Mouse (Mus musculus) T-helper 1 cell (primary cell): Measurements from ENCODE around the gene Pard3b.

Source experiments
- in situ Hi-C: fragments of 300-600 bp; cut with MboI, MseI; formaldehyde crosslinking; loops from one replicate; pipeline ENCODE4 v1.15.1; 2025; ENCODE audit warnings: high pct_unique_total_duplicates

Pard3b gene

GRCm38 (mm10) chr1:61747481-61747880 lies 108.9 kb downstream of the Pard3b start:
- in situ Hi-C loops, result no loop called here

GRCm38 (mm10) chr1:61751008-61751407 lies 112.4 kb downstream of the Pard3b start:
- in situ Hi-C loops, result loop anchor here (5.0 kb wide), 1 partner anchor 94 kb away; no protein-coding TSS in a partner anchor

- in situ Hi-C loops, result no loop called here
These were observed 118.1 kb downstream of the Pard3b start for GRCm38 (mm10) chr1:61756771-61757170.

GRCm38 (mm10) chr1:61771213-61771612 lies 132.6 kb downstream of the Pard3b start:
- in situ Hi-C loops, result loop anchor here (5.0 to 10.0 kb wide), 2 partner anchors 394 to 1016 kb away; no protein-coding TSS in a partner anchor

- in situ Hi-C loops, result loop anchor here (10.0 kb wide), 1 partner anchor 1024 kb away; no protein-coding TSS in a partner anchor
These were observed 140.1 kb downstream of the Pard3b start for GRCm38 (mm10) chr1:61778731-61779130.

- in situ Hi-C loops, result loop anchor here (10.0 kb wide), 1 partner anchor 1025 kb away; no protein-coding TSS in a partner anchor
These were observed 141.3 kb downstream of the Pard3b start for GRCm38 (mm10) chr1:61779906-61780305.

- in situ Hi-C loops, result no loop called here
These were observed 157.7 kb downstream of the Pard3b start for GRCm38 (mm10) chr1:61796296-61796695.

- in situ Hi-C loops, result no loop called here
These were observed 181.6 kb downstream of the Pard3b start for GRCm38 (mm10) chr1:61820213-61820612.

- in situ Hi-C loops, result no loop called here
These were observed 187.1 kb downstream of the Pard3b start for GRCm38 (mm10) chr1:61825560-61826191.

- in situ Hi-C loops, result no loop called here
These were observed 198.5 kb downstream of the Pard3b start for GRCm38 (mm10) chr1:61837006-61837544.

GRCm38 (mm10) chr1:61846606-61847005 lies 208.0 kb downstream of the Pard3b start:
- in situ Hi-C loops, result no loop called here

GRCm38 (mm10) chr1:61849029-61849714 lies 210.5 kb downstream of the Pard3b start:
- in situ Hi-C loops, result no loop called here

GRCm38 (mm10) chr1:61850471-61850870 lies 211.8 kb downstream of the Pard3b start:
- in situ Hi-C loops, result no loop called here

- in situ Hi-C loops, result no loop called here
These were observed 212.6 kb downstream of the Pard3b start for GRCm38 (mm10) chr1:61851176-61851575.

GRCm38 (mm10) chr1:61867286-61868082 lies 228.9 kb downstream of the Pard3b start:
- in situ Hi-C loops, result no loop called here

GRCm38 (mm10) chr1:61874875-61875274 lies 236.3 kb downstream of the Pard3b start:
- in situ Hi-C loops, result no loop called here

- in situ Hi-C loops, result no loop called here
These were observed 241.3 kb downstream of the Pard3b start for GRCm38 (mm10) chr1:61879706-61880470.

GRCm38 (mm10) chr1:61896048-61896447 lies 257.4 kb downstream of the Pard3b start:
- in situ Hi-C loops, result no loop called here

GRCm38 (mm10) chr1:61903271-61904007 lies 264.8 kb downstream of the Pard3b start:
- in situ Hi-C loops, result no loop called here

- in situ Hi-C loops, result no loop called here
These were observed 265.4 kb downstream of the Pard3b start for GRCm38 (mm10) chr1:61904036-61904435.
